Mouse (Mus musculus) left cerebral cortex, postnatal 14 days (tissue): ENCODE data around the gene Tbx6. TPM values are rescaled to one million over a fixed set of nuclear protein-coding genes. Genes with fewer than 3 reads are reported as not detected.

ENCODE experiments used
- DNase-seq, 2 experiments: peaks; one replicate each; pipeline ENCODE4 v3.0.0; 2021 to 2022; ENCODE audit warnings: low spot score in 2 of 2, mixed read lengths in 1 of 2
- intact Hi-C: fragments of 180-260 bp; cut with DNase I; formaldehyde crosslinking; loops from one replicate; pipeline ENCODE4 v1.15.1; 2025
- total RNA-seq, 2 experiments: library from RNA; stranded (reverse); gene quantifications; 2 replicates each; pipeline ENCODE4 v1.2.3; 2021

Gene Tbx6
- total RNA-seq, 2 experiments from 2014 or later, result 0.51 to 0.92 TPM

GRCm38 (mm10) chr7:126803181-126803580, 21.9 kb downstream of the Tbx6 start:
- intact Hi-C loops, result no loop called here
- no peak for DNase-seq

DNA sequence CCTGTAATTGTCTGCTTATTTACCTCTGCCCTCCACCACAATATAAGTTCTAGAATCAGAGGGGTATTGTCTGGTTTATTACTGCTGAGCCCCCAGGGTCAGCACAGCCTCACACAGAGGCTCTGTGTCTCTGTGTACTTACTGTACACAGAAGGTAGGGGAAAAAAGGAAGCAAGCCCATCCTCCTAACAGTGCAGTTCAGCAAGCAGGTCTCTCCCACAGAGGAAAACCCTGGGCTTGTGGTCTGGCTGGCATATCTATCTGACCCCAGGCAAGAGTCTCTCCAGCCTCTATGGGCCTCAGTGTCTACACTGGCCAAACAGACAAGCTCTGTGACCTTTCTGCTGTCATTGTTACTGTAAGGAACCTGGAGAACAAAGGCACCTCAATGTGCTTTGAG, 22.5 kb downstream of the Tbx6 start:
- no peak for DNase-seq
- intact Hi-C loops, result no loop called here

GRCm38 (mm10) chr7:126806956-126807355, 25.7 kb downstream of the Tbx6 start:
- intact Hi-C loops, result no loop called here
- DNase-seq, result no peak

DNA sequence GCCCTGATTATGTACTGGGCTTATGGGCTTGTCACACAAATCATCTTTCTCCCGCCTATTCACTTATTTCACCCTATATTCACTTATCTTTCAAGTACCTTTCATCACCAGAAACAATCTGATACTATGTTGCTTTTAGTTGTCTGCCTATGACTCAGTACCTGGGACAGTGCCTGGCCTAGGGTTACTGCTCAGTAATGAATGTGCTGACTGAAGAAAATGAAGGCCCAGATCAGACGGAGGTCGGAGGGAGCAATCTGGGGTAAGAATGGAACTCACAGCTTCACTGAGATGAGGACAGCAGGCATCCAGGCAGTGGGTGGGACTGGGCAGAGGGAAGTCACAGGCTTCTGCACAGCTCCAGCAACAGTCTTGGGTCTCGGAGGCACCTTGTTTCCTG, 26.1 kb downstream of the Tbx6 start:
- intact Hi-C loops, result no loop called here

DNA sequence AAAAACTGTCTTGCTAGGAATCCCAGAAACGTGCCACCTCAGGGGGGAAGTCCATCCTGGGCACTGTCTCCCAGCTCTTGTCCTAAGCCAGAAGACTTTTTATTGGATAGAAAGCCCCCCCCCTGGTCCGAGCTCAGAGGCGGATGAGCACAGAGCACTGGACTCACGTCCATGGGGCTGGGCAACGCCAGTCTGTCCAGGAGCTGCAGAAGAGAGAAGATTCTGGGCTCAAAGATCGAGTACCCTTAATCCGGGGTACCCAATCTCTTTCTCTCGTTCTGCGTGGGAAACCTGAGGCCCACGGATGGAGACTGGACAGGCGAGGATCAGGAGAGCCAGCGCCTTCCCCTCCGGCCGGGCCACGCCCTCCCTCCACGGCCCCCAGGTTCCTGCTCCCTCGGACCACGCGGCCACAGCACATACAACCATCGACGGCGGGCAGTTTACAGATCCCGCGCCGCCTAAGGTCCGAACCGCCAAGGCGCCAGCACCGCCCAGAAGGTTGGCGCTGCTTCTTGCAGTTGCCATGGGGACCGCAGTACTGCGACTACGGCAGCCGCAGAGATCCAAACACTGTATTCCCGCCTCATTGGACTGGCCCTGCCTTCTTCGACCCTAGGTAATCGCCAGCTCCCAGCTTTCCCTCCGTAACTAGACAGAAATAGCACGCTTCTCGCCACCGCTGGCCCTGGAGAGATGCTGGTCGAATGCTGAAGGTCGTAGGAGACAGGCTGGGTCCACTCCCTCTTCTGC, 27.6 kb downstream of the Tbx6 start:
- intact Hi-C loops, result no loop called here
- peak; percentile 81 to 93 for DNase-seq

More for the DNA sequence above, 26.1 kb downstream of the Tbx6 start:
- DNase-seq, result no peak

DNA sequence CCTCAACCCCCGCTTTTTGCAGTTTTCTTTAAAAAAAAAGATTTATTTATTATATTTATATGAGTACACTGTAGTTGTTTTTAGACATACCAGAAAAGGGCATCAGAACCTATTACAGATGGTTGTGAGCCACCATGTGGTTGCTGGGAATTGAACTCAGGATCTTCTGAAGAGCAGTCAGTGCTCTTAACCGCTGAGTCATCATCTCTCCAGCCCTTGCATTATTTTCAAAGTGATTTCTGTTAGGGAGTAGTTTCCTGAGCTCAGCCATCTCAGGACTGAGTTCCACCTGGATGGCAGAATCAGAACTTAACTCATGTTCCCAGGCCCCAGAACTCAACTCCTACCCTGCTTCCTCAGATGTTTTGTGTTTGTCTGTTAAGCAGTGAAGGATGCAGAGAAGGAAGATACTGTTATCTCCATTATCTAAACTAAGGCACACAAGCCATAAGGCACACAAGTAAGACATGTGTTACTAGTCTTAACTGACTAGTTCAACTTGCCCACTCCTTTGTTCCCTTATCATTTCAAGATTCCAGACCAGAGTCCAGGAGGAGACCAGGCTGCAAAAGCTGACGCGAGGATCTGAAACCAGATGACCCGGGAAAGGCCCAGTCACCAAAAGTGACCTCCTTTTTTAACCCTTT, 28.6 kb downstream of the Tbx6 start:
- intact Hi-C loops, result no loop called here

DNA sequence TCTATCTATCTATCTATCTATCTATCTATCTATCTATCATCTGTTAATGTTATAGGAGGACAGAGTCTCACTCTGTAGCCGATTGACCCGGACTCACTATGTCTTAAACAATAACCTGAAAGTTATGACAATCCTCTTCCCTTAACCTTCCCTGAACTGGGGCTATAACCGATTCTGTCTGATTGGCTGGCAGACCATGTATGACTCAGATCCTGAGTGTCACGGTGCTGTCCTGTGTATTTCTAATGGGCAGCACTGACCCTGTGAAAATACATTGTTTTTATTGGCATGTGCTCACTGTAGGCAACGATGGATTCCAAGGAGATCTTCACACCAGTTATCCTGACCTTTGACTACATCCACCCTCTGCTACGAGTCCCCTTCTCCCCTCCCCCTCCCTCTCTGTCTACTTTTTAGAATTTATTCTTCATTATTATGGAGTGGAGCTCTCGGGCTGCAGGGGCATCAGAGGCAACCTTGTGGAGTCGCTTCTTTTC, 34.5 kb downstream of the Tbx6 start:
- intact Hi-C loops, result no loop called here
- no peak for DNase-seq

More for the DNA sequence above, 28.6 kb downstream of the Tbx6 start:
- DNase-seq, result no peak

- intact Hi-C loops, result no loop called here
- DNase-seq, result no peak
Measured at GRCm38 (mm10) chr7:126816494-126816893, 35.2 kb downstream of the Tbx6 start.

- DNase-seq, result no peak
- intact Hi-C loops, result no loop called here
Measured at GRCm38 (mm10) chr7:126817595-126817994, 36.3 kb downstream of the Tbx6 start.

- DNase-seq, result no peak
- intact Hi-C loops, result no loop called here
Measured at GRCm38 (mm10) chr7:126818818-126819217, 37.5 kb downstream of the Tbx6 start.

- intact Hi-C loops, result loop anchor here (5.0 kb wide), 1 partner anchor 120 kb away; no protein-coding TSS in a partner anchor
- DNase-seq, result peak; percentile 66 to 85
Measured at GRCm38 (mm10) chr7:126821835-126822511, 40.7 kb downstream of the Tbx6 start.

DNA sequence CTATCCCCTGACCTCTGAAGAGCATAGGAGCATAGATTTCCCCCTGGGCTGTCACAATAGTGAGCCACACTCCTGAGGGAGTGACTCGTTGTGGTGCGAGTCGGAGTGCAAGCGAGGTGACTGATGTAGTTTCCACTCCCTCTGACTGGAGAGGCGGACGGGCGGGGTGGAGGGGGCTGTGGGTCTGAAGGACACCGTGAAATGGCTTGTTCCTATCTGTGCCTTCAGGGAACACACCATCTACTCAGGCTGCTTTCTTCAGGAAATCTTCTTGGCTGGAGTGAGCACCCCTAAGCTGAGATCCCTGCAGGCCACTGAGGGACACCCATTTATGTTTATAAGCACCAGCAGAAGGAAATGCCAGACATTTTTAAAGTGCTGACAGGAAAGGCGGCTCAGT, 41.5 kb downstream of the Tbx6 start:
- DNase-seq, result no peak
- intact Hi-C loops, result loop anchor here (5.0 kb wide), 1 partner anchor 120 kb away; no protein-coding TSS in a partner anchor

DNA sequence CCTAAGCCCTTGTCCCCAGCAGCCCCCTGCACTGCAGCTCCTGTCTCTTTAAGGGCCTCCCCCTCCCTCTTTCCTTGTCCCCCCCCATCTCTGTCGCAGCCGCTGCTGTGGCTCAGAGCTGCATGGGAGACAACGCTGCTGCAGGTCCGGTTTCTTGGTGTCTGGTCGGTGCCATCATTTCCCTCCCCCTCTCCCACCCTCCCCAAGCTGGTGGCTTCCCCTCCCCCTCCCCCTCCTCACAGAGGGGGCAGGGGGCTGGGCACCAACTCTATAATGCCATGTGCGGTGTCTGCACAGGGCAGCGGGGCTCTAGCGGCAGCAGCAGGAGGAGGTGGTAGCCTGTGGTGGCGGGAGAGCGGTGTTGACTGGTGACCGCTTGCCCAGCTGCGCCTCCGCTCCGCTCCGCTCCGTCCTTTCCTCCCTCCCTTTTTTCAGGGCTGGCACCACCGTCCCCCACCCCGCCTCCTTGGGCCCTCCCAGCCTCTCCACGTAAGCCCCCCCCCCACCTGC, 42.0 kb downstream of the Tbx6 start:
- intact Hi-C loops, result loop anchor here (5.0 kb wide), 1 partner anchor 119 kb away; no protein-coding TSS in a partner anchor

DNA sequence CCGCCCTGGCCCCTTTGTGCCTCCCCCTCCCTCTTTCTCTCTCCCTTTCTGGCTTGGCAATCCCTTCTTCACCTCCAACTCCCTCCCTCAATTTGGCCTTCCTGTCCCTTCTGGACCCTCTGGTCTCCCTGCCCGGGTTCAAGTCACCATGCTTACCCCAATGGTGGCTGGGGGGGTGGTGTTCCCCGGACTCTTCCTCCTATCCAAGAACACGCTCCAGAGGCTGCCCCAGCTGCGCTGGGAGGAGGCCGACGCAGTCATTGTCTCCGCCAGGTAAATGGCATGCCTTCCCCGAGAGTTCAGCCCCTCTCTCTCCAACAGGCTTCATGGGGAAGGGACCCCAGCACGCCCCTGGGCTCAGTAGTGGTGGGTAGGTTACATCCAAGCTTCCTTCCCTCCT, 42.7 kb downstream of the Tbx6 start:
- DNase-seq, result no peak
- intact Hi-C loops, result loop anchor here (5.0 kb wide), 1 partner anchor 118 kb away; no protein-coding TSS in a partner anchor

More for the DNA sequence above, 42.0 kb downstream of the Tbx6 start:
- DNase-seq, result peak; percentile 36 to 37

DNA sequence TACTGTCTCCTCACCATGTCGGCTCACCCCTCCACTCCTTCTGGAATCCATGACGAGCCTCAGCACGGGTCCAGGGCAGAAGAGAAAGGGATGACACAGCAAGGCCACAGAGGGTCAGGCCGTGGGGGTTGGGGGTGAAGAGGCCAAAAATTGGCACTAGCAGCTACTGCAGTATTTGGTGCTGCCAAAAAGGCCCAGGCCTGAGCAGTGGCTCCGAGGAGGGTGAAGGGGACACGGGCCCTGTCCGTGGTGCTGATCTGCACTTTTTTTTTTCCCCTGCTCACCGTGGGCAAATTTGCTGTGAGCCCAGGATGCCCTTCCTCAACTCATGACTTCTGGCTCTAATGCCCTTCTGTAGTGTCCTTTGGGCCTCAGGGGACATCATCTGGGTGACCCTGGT, 44.1 kb downstream of the Tbx6 start:
- no peak for DNase-seq
- intact Hi-C loops, result no loop called here

- DNase-seq, result no peak
- intact Hi-C loops, result no loop called here
Measured at GRCm38 (mm10) chr7:126825952-126826351, 44.7 kb downstream of the Tbx6 start.

DNA sequence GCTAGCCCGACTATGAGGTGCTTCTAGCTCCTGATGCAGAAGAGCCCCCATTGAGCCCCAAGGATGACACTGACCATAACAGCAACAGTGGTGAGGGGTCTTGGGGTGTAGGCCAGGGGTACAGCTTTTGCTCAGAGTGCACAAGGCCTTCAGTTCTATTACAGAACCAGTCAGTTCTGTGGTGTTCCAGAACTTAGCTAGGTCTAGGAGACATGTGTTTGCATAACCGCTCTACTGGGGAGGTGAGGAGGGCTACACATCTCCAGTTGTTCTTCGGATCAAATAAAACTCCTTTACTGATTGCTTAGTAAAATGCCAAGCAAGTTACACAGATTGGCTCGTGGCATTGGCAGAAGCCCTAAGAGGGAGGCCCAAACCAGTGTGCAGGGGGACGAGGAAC, 50.3 kb downstream of the Tbx6 start, which contains the start of gene 4930451I11Rik:
Gene 4930451I11Rik (minus strand): TSS at position 101 of the 400 bp plus-strand sequence.
- no peak for DNase-seq
- intact Hi-C loops, result no loop called here

GRCm38 (mm10) chr7:126832036-126832598, 50.8 kb downstream of the Tbx6 start:
- peak; percentile 80 to 87 for DNase-seq
- intact Hi-C loops, result loop anchor here (2.0 kb wide), 1 partner anchor 279 kb away; no protein-coding TSS in a partner anchor

GRCm38 (mm10) chr7:126833294-126833693, 52.0 kb downstream of the Tbx6 start:
- DNase-seq, result no peak
- intact Hi-C loops, result loop anchor here (2.0 kb wide), 1 partner anchor 278 kb away; no protein-coding TSS in a partner anchor
